Mouse (Mus musculus) urinary bladder, postnatal 14 days (tissue): ENCODE results near the gene Tbca.

Experiments used
- DNase-seq: peaks from one replicate; pipeline ENCODE4 v3.0.0; 2021; ENCODE audit warnings: low spot score

The Tbca gene

GRCm38 (mm10) chr13:94788771-94789649 lies at the start of gene Tbca:
Gene Tbca, plus strand, starts transcription at chr13:94788910.
- DNase-seq, result peak; percentile 88

GRCm38 (mm10) chr13:94745176-94745575 lies 43.5 kb upstream of the Tbca start:
- DNase-seq, result no peak

GRCm38 (mm10) chr13:94765852-94766251 lies 22.9 kb upstream of the Tbca start:
- DNase-seq, result no peak

GRCm38 (mm10) chr13:94768460-94769154 lies 20.1 kb upstream of the Tbca start:
- no peak for DNase-seq

- DNase-seq, result no peak
Measured at GRCm38 (mm10) chr13:94769155-94769470, 19.6 kb upstream of the Tbca start.

- DNase-seq, result no peak
Measured at GRCm38 (mm10) chr13:94786866-94787265, 1.8 kb upstream of the Tbca start.

- no peak for DNase-seq
Measured at GRCm38 (mm10) chr13:94794689-94795088, 6.0 kb downstream of the Tbca start.

- DNase-seq, result no peak
Measured at GRCm38 (mm10) chr13:94803480-94804057, 14.9 kb downstream of the Tbca start.

GRCm38 (mm10) chr13:94806315-94807179 lies 17.8 kb downstream of the Tbca start:
- DNase-seq, result no peak

- DNase-seq, result no peak
Measured at GRCm38 (mm10) chr13:94808596-94808995, 19.9 kb downstream of the Tbca start.

- DNase-seq, result no peak
Measured at GRCm38 (mm10) chr13:94809724-94810123, 21.0 kb downstream of the Tbca start.

GRCm38 (mm10) chr13:94811451-94811850 lies 22.7 kb downstream of the Tbca start:
- no peak for DNase-seq

- DNase-seq, result no peak
Measured at GRCm38 (mm10) chr13:94813770-94814169, 25.1 kb downstream of the Tbca start.

- DNase-seq, result no peak
Measured at GRCm38 (mm10) chr13:94820516-94820915, 31.8 kb downstream of the Tbca start.

GRCm38 (mm10) chr13:94820956-94821355 lies 32.2 kb downstream of the Tbca start:
- no peak for DNase-seq

- DNase-seq, result no peak
Measured at GRCm38 (mm10) chr13:94826389-94826788, 37.7 kb downstream of the Tbca start.

GRCm38 (mm10) chr13:94826986-94827385 lies 38.3 kb downstream of the Tbca start:
- DNase-seq, result no peak

- no peak for DNase-seq
Measured at GRCm38 (mm10) chr13:94827847-94828246, 39.1 kb downstream of the Tbca start.

- DNase-seq, result no peak
Measured at GRCm38 (mm10) chr13:94838047-94838720, 49.5 kb downstream of the Tbca start.

- no peak for DNase-seq
Measured at GRCm38 (mm10) chr13:94838756-94839337, 50.1 kb downstream of the Tbca start.

- DNase-seq, result no peak
Measured at GRCm38 (mm10) chr13:94843236-94843635, 54.5 kb downstream of the Tbca start.
